Mouse (Mus musculus): Measurements from ENCODE around the gene Inpp4b. TPM values are rescaled to one million over a fixed set of nuclear protein-coding genes. Genes with fewer than 3 reads are reported as not detected.

Gene Inpp4b
- polyA plus RNA-seq, 1 experiment, result 1.9 TPM

GRCm38 (mm10) chr8:81767411-81768312, 425.3 kb downstream of the Inpp4b start:
- Histone ChIP-seq H3K36me3 (ENCODE audit: control insufficient read depth, insufficient read depth, low read length) (no peaks in the 10 kb centered on the region), H3K4me1 (ENCODE audit: control insufficient read depth, insufficient read depth, low read length) (no peaks in the 10 kb centered on the region), H3K27ac (ENCODE audit: insufficient read depth, low read depth, low read length) (peak overlapping the region; percentile 56), H3K4me3 (ENCODE audit: insufficient read depth, low read depth, low read length) (peak overlapping the region; percentile 48), H3K27me3 (replicated peaks; ENCODE audit: control insufficient read depth, insufficient read depth, low read length) (no peaks in the 10 kb centered on the region)
- WGBS, result 7% methylated on average over 12 of the region's 12 CpGs
- no peak for TF ChIP-seq POLR2A (IDR thresholded peaks at IDR 0.05; ENCODE audit: low read depth, low read length)
- no peak for TF ChIP-seq CTCF (conservative IDR thresholded peaks at IDR 0.05; ENCODE audit: insufficient read depth, insufficient read length, low read depth, low read length)
- peak; percentile 79 for DNase-seq

GRCm38 (mm10) chr8:81768313-81768675, 425.9 kb downstream of the Inpp4b start:
- Histone ChIP-seq H3K27me3 (replicated peaks; ENCODE audit: control insufficient read depth, insufficient read depth, low read length) (no peaks in the 10 kb centered on the region), H3K27ac (ENCODE audit: insufficient read depth, low read depth, low read length) (peak overlapping the region; percentile 56), H3K4me1 (ENCODE audit: control insufficient read depth, insufficient read depth, low read length) (no peaks in the 10 kb centered on the region), H3K4me3 (ENCODE audit: insufficient read depth, low read depth, low read length) (peak overlapping the region; percentile 48), H3K36me3 (ENCODE audit: control insufficient read depth, insufficient read depth, low read length) (no peaks in the 10 kb centered on the region)
- peak; percentile 14 for DNase-seq
- WGBS, result 53% methylated on average over 2 of the region's 2 CpGs
- TF ChIP-seq POLR2A (IDR thresholded peaks at IDR 0.05; ENCODE audit: low read depth, low read length) (no peak), CTCF (conservative IDR thresholded peaks at IDR 0.05; ENCODE audit: insufficient read depth, insufficient read length, low read depth, low read length) (no peak)

GRCm38 (mm10) chr8:81768731-81769445, 426.5 kb downstream of the Inpp4b start:
- no peak for TF ChIP-seq POLR2A (IDR thresholded peaks at IDR 0.05; ENCODE audit: low read depth, low read length)
- TF ChIP-seq CTCF (conservative IDR thresholded peaks at IDR 0.05; ENCODE audit: insufficient read depth, insufficient read length, low read depth, low read length), result no peak
- Histone ChIP-seq H3K36me3 (ENCODE audit: control insufficient read depth, insufficient read depth, low read length) (no peaks in the 10 kb centered on the region), H3K27ac (ENCODE audit: insufficient read depth, low read depth, low read length) (no peak overlapping the region), H3K4me3 (ENCODE audit: insufficient read depth, low read depth, low read length) (no peak overlapping the region), H3K4me1 (ENCODE audit: control insufficient read depth, insufficient read depth, low read length) (no peaks in the 10 kb centered on the region), H3K27me3 (replicated peaks; ENCODE audit: control insufficient read depth, insufficient read depth, low read length) (no peaks in the 10 kb centered on the region)
- 56% methylated on average over 2 of the region's 2 CpGs for WGBS
- peak; percentile 7 for DNase-seq

DNA sequence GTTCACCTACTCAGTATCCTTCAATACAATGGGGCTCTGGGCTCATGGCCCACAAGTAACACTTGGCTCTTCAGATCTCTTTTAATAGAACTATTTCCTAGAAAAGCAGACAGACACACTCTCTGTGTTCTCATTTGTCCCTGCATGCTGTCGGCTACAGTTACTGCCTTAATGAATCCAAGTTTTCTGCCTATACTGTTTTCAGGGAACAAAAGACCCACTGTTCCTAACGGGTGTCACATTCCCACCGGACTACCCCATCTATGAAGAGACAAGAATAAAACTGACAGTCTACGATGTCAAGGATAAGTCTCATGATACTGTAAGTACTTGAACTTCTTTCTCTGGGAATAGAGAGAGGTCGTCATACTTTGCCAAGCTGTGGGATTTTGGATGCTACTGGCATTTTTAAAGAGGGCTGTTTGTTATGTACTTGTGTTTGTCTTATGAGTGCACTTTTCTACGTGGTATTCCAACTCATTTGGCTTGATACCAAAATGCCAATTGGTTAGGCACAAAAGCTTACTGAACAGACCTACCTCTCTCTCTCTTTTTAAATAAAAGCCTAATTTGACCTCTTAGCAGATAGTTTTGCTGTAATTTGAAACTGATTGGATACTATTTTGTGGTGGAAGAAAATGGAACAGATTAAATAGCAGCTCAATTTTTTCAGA, 428.4 kb downstream of the Inpp4b start:
- TF ChIP-seq CTCF (conservative IDR thresholded peaks at IDR 0.05; ENCODE audit: insufficient read depth, insufficient read length, low read depth, low read length) (no peak), POLR2A (IDR thresholded peaks at IDR 0.05; ENCODE audit: low read depth, low read length) (no peak)
- no peak overlapping the region for H3K4me3 ChIP-seq (ENCODE audit: insufficient read depth, low read depth, low read length)
- peak; percentile 5 for DNase-seq
- H3K27me3 ChIP-seq (replicated peaks; ENCODE audit: control insufficient read depth, insufficient read depth, low read length), result no peaks in the 10 kb centered on the region
- H3K4me1 ChIP-seq (ENCODE audit: control insufficient read depth, insufficient read depth, low read length), result no peaks in the 10 kb centered on the region
- no peaks in the 10 kb centered on the region for H3K36me3 ChIP-seq (ENCODE audit: control insufficient read depth, insufficient read depth, low read length)
- H3K27ac ChIP-seq (ENCODE audit: insufficient read depth, low read depth, low read length), result no peak overlapping the region
- 67% methylated on average over 6 of the region's 6 CpGs for WGBS

GRCm38 (mm10) chr8:81772855-81773254, 430.5 kb downstream of the Inpp4b start:
- WGBS, result 74% methylated on average over 5 of the region's 5 CpGs

DNA sequence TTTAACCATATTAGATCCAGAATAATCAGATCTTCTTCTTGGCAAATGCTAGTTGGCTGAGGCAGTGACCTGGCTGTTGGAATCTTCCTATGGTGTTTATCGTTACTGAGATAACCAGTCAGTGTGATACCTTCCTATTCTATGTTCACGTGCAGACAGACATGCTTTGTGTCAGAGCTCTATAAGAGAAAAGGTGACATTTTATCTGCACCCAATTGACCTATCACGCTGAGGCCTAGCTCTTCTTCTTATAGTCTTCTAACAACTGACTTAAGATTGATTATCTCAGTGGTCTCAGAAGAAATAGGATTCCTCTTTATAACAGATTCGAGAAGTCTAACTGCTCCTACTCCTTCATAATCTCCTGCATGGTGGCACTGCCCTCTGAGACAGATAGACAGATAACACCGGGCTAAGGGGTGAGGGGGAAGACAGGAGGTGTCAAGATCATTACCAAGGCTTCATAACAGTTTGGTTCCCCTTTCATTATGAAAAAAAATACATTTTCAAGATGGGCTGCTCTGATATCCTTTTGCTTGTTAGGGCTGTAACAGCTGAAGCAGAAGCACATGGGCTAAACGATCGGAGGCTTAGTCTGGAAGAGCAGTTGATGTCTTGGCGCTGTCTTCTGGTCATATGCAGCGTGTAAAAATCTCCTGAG, 431.1 kb downstream of the Inpp4b start:
- Histone ChIP-seq H3K4me3 (ENCODE audit: insufficient read depth, low read depth, low read length) (no peak overlapping the region), H3K27me3 (replicated peaks; ENCODE audit: control insufficient read depth, insufficient read depth, low read length) (no peaks in the 10 kb centered on the region), H3K36me3 (ENCODE audit: control insufficient read depth, insufficient read depth, low read length) (no peaks in the 10 kb centered on the region), H3K27ac (ENCODE audit: insufficient read depth, low read depth, low read length) (no peak overlapping the region), H3K4me1 (ENCODE audit: control insufficient read depth, insufficient read depth, low read length) (no peaks in the 10 kb centered on the region)
- DNase-seq, result no peak
- TF ChIP-seq POLR2A (IDR thresholded peaks at IDR 0.05; ENCODE audit: low read depth, low read length) (no peak), CTCF (conservative IDR thresholded peaks at IDR 0.05; ENCODE audit: insufficient read depth, insufficient read length, low read depth, low read length) (no peak)
- 77% methylated on average over 9 of the region's 9 CpGs for WGBS

More at GRCm38 (mm10) chr8:81772855-81773254, 430.5 kb downstream of the Inpp4b start:
- DNase-seq, result no peak
- no peaks in the 10 kb centered on the region for H3K27me3 ChIP-seq (replicated peaks; ENCODE audit: control insufficient read depth, insufficient read depth, low read length)
- H3K27ac ChIP-seq (ENCODE audit: insufficient read depth, low read depth, low read length), result no peak overlapping the region
- H3K36me3 ChIP-seq (ENCODE audit: control insufficient read depth, insufficient read depth, low read length), result no peaks in the 10 kb centered on the region
- TF ChIP-seq CTCF (conservative IDR thresholded peaks at IDR 0.05; ENCODE audit: insufficient read depth, insufficient read length, low read depth, low read length), result no peak
- TF ChIP-seq POLR2A (IDR thresholded peaks at IDR 0.05; ENCODE audit: low read depth, low read length), result no peak
- H3K4me1 ChIP-seq (ENCODE audit: control insufficient read depth, insufficient read depth, low read length), result no peaks in the 10 kb centered on the region
- no peak overlapping the region for H3K4me3 ChIP-seq (ENCODE audit: insufficient read depth, low read depth, low read length)
